Mouse (Mus musculus) spleen, embryonic (tissue): ENCODE data around the gene Fam3a.

Experiments used
- CTCF ChIA-PET: fragments of 350-600 bp; sonication (Branson Sonifier 250); formaldehyde crosslinking; loops from one replicate; lab custom pipeline; 2022; lab: Charles Lee

The Fam3a gene

GRCm38 (mm10) chrX:74352645-74353466 lies 40.2 kb downstream of the Fam3a start:
- CTCF ChIA-PET: no interaction called here
